Mouse (Mus musculus) stomach, postnatal 0 days (tissue): ENCODE results near the gene Nfs1.

Experiments used
- CTCF ChIP-seq: IDR thresholded peaks from 2 replicates; pipeline ENCODE4 v1.5.1; 2016; ENCODE audit warnings: antibody characterized with exemption, low read depth, mild to moderate bottlenecking, moderate library complexity
- EP300 ChIP-seq: optimal IDR thresholded peaks from 2 replicates; pipeline ENCODE3; 2016; ENCODE audit warnings: antibody characterized with exemption

- TF ChIP-seq EP300 (no peak), CTCF (no peak)
Measured at GRCm38 (mm10) chr2:156123731-156124130, 20.3 kb downstream of the Nfs1 start.
